Mouse (Mus musculus): ENCODE measurements around the gene Phc2.
"Not testable (repeated sequence)": the region's sequence is repeated elsewhere in the genome, so short reads cannot be mapped to it uniquely, and the experiment has no call there.

The Phc2 gene

DNA sequence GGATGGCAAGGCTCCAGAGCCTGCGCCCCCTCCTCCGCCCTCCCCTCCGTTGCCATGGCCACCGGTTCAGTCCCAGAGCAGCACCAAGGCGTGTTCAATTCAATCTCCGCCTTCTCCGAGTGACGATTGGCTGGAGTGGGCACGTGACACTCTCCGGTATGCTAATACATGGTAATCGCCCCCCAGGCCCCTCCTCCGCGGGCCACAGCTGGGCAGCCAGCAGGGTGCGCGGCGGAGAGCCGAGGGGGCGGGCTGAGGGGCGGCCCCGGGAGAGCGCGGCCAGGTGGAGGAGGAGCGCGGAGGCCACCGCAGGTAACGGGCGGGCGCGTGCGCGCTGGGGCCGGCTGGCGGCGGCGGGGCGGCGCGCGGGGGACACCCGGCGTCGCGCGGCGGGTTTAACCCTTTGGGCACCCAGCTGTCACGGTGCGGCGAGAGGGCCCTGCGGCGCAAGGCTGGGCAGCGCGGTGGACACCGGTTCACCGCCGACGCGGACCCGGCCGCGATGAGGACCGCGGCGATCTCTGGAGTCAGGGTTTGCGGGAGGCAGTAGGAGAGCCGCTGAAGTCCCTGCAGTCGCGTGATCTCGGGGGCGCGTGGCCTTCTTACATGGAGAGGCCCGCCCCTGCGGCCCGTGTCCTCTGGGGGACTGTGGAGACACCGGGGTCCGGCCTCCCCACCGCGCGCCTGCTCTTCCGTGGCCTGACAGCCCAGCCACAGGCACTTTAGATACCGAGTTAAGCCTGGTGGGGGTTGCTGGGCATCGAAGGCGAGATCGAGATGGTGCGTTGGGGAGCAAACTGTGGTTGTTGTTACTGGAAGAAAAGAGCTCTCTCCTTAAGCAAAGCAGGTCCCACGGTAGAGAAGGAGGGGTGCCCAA is at the start of gene Phc2:
Gene Phc2 (plus strand): TSS at position 198 of the 877 bp plus-strand sequence.
- DNase-seq (ENCODE audit: low read depth), result peak; percentile 67

DNA sequence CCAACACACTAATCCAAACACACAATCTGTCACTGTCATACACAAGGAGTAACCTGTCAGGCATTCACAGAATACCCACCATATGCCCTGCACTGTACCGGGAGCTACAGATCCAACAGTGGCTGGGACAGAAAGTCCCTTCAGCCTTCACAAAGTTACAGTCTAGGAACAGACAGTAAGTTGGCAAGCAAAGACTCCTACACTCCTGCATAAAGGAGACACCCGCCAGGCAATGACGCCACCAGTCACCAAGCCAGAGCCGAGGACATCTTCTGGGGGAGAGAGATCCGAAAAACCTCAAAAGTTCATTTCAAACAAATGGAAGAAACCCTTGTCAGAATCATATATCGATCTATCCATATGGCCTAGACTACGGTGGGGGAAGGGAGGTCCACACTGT is 47.9 kb upstream of the Phc2 start:
- no peak for DNase-seq (ENCODE audit: low read depth)

- no peak for DNase-seq (ENCODE audit: low read depth)
These were observed 46.8 kb upstream of the Phc2 start for GRCm38 (mm10) chr4:128607661-128608060.

GRCm38 (mm10) chr4:128609276-128609924 is 45.1 kb upstream of the Phc2 start:
- DNase-seq (ENCODE audit: low read depth), result no peak

DNA sequence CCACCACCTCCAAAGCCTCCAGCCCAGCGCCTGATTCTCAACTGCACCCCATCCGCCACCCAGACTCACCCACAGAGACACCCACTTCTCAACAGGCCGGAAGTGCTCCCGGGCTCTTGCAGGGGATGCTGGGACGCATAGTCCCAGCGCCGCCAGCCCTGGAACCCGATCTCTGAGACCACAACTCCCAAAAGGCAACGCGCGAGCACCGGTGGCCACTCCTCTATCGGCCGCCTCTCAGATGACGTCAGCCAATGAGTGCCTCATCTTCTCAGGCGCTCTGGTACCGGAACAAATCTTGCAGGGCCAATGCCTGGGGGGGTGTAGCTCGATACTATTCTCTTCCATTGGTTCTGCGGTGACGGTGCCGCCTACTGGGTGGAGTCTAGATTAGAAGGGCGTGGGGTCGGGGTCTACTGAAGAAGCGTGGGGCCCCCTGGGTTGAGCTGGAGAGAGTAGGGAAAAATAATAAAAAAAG is 44.5 kb upstream of the Phc2 start, which contains the start of gene Zscan20:
Gene Zscan20 (minus strand): TSS at position 174 of the 478 bp plus-strand sequence.
- DNase-seq (ENCODE audit: low read depth), result peak; percentile 96

GRCm38 (mm10) chr4:128610706-128611105 is 43.8 kb upstream of the Phc2 start:
- no peak for DNase-seq (ENCODE audit: low read depth)

- not testable (repeated sequence) for DNase-seq (ENCODE audit: low read depth)
These were observed 42.8 kb upstream of the Phc2 start for GRCm38 (mm10) chr4:128611726-128612125.

- DNase-seq (ENCODE audit: low read depth), result no peak
These were observed 41.2 kb upstream of the Phc2 start for GRCm38 (mm10) chr4:128613326-128613725.

- DNase-seq (ENCODE audit: low read depth), result no peak
These were observed 38.7 kb upstream of the Phc2 start for GRCm38 (mm10) chr4:128615761-128616160.

- DNase-seq (ENCODE audit: low read depth), result no peak
These were observed 37.0 kb upstream of the Phc2 start for GRCm38 (mm10) chr4:128617363-128618120.

GRCm38 (mm10) chr4:128618246-128618911 is 36.1 kb upstream of the Phc2 start, which contains the start of gene Tlr12:
TSS of gene Tlr12 (minus strand) at chr4:128618619.
- DNase-seq (ENCODE audit: low read depth), result no peak

- no peak for DNase-seq (ENCODE audit: low read depth)
These were observed 35.5 kb upstream of the Phc2 start for GRCm38 (mm10) chr4:128618963-128619362.

DNA sequence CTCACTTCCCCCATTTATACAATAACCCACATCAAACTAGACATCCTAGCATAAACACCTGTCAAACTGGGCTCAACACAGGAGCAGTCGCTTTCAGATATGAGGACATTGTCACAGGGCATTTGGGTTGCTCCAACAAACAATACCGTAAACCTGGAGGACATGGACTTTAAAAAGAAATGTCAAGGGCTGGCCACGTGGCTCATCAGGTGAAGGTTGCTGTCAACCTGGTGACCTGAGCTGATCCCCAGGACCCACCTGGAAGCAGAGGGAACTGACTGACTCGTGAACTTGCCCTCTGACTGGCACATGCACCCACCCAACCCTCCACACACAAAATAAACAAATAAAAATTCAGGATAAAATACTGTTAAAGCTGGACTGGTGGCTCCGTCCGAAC is 33.9 kb upstream of the Phc2 start:
- DNase-seq (ENCODE audit: low read depth), result no peak

- no peak for DNase-seq (ENCODE audit: low read depth)
These were observed 33.4 kb upstream of the Phc2 start for GRCm38 (mm10) chr4:128621109-128621508.

DNA sequence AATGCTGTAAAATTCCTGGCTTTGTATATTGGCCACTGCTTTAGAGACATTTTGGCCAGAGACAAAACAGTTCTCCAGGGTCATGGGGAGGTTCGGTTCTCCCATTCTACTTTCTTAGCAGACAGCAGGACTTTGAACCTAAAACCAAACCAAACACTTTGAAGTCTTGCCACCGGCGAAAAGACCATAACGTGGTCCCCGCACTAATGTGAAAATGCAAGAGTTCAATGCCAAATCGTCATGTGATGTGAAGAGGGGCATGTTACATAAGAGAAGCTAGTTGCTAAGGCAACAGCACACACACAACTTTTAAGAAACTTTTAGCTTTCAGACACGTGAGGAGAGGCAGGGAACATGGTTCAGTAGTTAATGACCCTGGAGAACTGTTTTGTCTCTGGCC is 19.1 kb upstream of the Phc2 start:
- no peak for DNase-seq (ENCODE audit: low read depth)

- no peak for DNase-seq (ENCODE audit: low read depth)
These were observed 18.5 kb upstream of the Phc2 start for GRCm38 (mm10) chr4:128635894-128636585.

DNA sequence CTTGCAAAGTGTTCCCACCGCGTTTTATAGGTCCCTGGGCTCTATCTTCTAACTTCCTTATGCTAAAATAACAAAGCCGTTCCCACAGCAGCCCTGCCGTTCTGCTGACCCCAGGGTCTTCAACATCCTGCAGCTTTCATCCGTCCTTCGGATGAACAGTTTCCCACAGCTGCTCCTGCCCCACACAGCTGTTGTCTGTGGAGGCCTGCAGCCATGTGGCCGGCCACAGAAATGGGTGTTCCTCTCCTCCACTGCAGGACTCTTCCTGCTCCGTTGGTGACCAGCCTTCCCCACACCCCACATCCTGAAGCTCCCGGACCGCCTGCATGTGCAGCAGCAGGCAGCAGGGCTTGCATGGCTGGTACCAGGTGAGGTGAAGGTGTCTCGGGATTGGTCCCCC is 17.3 kb upstream of the Phc2 start:
- DNase-seq (ENCODE audit: low read depth), result no peak

DNA sequence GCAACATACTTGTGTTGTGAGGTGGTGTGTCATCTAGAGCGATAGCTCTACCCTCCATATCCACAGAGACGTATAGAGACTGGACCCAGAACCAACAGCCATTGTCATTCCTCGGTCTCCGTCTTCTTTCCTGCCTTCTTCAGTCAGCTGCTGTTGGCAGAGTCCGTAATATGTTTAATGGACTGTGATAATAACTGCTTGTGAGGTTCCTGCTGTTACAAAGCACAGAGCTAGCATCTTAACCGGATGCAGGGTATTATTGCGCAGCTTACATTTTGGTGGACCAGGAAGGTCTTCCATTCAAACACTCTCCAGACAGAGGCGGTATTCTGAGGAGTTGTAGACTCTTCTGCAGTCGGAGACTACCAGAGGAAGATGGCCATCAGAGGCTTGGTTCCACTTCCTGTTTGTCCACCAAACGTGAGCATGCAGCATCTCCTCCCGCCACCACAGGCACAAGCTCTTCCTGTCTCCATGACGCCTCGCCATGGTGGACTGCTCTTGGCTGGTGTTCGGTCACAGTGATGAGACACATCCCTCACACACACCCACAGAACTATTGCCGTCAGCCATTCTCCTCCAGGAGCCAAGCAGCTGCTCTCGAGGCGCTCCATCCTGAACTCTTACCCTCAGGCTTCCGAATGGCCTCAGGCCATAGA is 16.1 kb upstream of the Phc2 start:
- no peak for DNase-seq (ENCODE audit: low read depth)

- no peak for DNase-seq (ENCODE audit: low read depth)
These were observed 12.5 kb upstream of the Phc2 start for GRCm38 (mm10) chr4:128641766-128642717.
